Mouse (Mus musculus): ENCODE measurements around the gene Sar1a. TPM values are rescaled to one million over a fixed set of nuclear protein-coding genes. Genes with fewer than 3 reads are reported as not detected.

Gene Sar1a
- polyA plus RNA-seq, 1 experiment from 2014 or later, result 66.6 TPM

GRCm38 (mm10) chr10:61654691-61655090 is 25.4 kb upstream of the Sar1a start:
- Histone ChIP-seq H3K9me3 (replicated peaks; ENCODE audit: control insufficient read depth, low read length) (no peaks in the 10 kb centered on the region), H3K9ac (ENCODE audit: low read depth, low read length) (no peak overlapping the region), H3K27ac (ENCODE audit: low read length) (no peak overlapping the region), H3K4me2 (ENCODE audit: low read depth, low read length) (no peak overlapping the region), H3K27me3 (ENCODE audit: control insufficient read depth, insufficient read depth, low read depth, low read length) (no peaks in the 10 kb centered on the region), H3K4me3 (ENCODE audit: low read depth, low read length) (no peak overlapping the region), H3K4me1 (ENCODE audit: control insufficient read depth, low read depth, low read length) (peaks cover 4% of the 10 kb centered on the region), H3K36me3 (ENCODE audit: control insufficient read depth, insufficient read depth) (no peaks in the 10 kb centered on the region)
- no peak for ATAC-seq (ENCODE audit: low read depth)
- WGBS (ENCODE audit: insufficient replicate concordance), result 73% methylated on average over 7 of the region's 7 CpGs

- no peak overlapping the region for H3K4me2 ChIP-seq (ENCODE audit: low read depth, low read length)
- H3K27ac ChIP-seq (ENCODE audit: low read length), result no peak overlapping the region
- no peaks in the 10 kb centered on the region for H3K27me3 ChIP-seq (ENCODE audit: control insufficient read depth, insufficient read depth, low read depth, low read length)
- no peak overlapping the region for H3K9ac ChIP-seq (ENCODE audit: low read depth, low read length)
- H3K4me3 ChIP-seq (ENCODE audit: low read depth, low read length), result no peak overlapping the region
- no peak for ATAC-seq (ENCODE audit: low read depth)
- no peaks in the 10 kb centered on the region for H3K9me3 ChIP-seq (replicated peaks; ENCODE audit: control insufficient read depth, low read length)
- 71% methylated on average over 3 of the region's 3 CpGs for WGBS (ENCODE audit: insufficient replicate concordance)
- peaks cover 2% of the 10 kb centered on the region; the same call in 1 of the 2 replicates for H3K4me1 ChIP-seq (ENCODE audit: control insufficient read depth, low read depth, low read length)
- H3K36me3 ChIP-seq (ENCODE audit: control insufficient read depth, insufficient read depth), result no peaks in the 10 kb centered on the region
These were observed 24.9 kb upstream of the Sar1a start for GRCm38 (mm10) chr10:61655188-61655587.

GRCm38 (mm10) chr10:61656928-61657882 is 22.9 kb upstream of the Sar1a start:
- no peaks in the 10 kb centered on the region for H3K9me3 ChIP-seq (replicated peaks; ENCODE audit: control insufficient read depth, low read length)
- H3K4me3 ChIP-seq (ENCODE audit: low read depth, low read length), result no peak overlapping the region
- no peak overlapping the region for H3K9ac ChIP-seq (ENCODE audit: low read depth, low read length)
- peak; percentile 35; the same call in 1 of the 2 replicates for ATAC-seq (ENCODE audit: low read depth)
- H3K4me1 ChIP-seq (ENCODE audit: control insufficient read depth, low read depth, low read length), result no peaks in the 10 kb centered on the region; the same call in 1 of the 2 replicates
- no peaks in the 10 kb centered on the region for H3K27me3 ChIP-seq (ENCODE audit: control insufficient read depth, insufficient read depth, low read depth, low read length)
- no peak overlapping the region for H3K4me2 ChIP-seq (ENCODE audit: low read depth, low read length)
- WGBS (ENCODE audit: insufficient replicate concordance), result 75% methylated on average over 18 of the region's 18 CpGs
- H3K27ac ChIP-seq (ENCODE audit: low read length), result peak overlapping the region; percentile 21; the same call in 1 of the 2 replicates
- no peaks in the 10 kb centered on the region for H3K36me3 ChIP-seq (ENCODE audit: control insufficient read depth, insufficient read depth)

GRCm38 (mm10) chr10:61657985-61658384 is 22.1 kb upstream of the Sar1a start:
- Histone ChIP-seq H3K27me3 (ENCODE audit: control insufficient read depth, insufficient read depth, low read depth, low read length) (no peaks in the 10 kb centered on the region), H3K9me3 (replicated peaks; ENCODE audit: control insufficient read depth, low read length) (no peaks in the 10 kb centered on the region), H3K36me3 (ENCODE audit: control insufficient read depth, insufficient read depth) (no peaks in the 10 kb centered on the region), H3K4me3 (ENCODE audit: low read depth, low read length) (no peak overlapping the region), H3K4me2 (ENCODE audit: low read depth, low read length) (no peak overlapping the region), H3K27ac (ENCODE audit: low read length) (no peak overlapping the region), H3K4me1 (ENCODE audit: control insufficient read depth, low read depth, low read length) (no peaks in the 10 kb centered on the region; the same call in 1 of the 2 replicates), H3K9ac (ENCODE audit: low read depth, low read length) (no peak overlapping the region)
- ATAC-seq (ENCODE audit: low read depth), result no peak
- 19% methylated on average over 4 of the region's 4 CpGs for WGBS (ENCODE audit: insufficient replicate concordance)

- 79% methylated on average over 8 of the region's 8 CpGs for WGBS (ENCODE audit: insufficient replicate concordance)
- no peak overlapping the region for H3K9ac ChIP-seq (ENCODE audit: low read depth, low read length)
These were observed 18.2 kb upstream of the Sar1a start for GRCm38 (mm10) chr10:61661887-61662286.

GRCm38 (mm10) chr10:61662391-61662988 is 17.6 kb upstream of the Sar1a start:
- H3K9ac ChIP-seq (ENCODE audit: low read depth, low read length), result no peak overlapping the region
- H3K9me3 ChIP-seq (replicated peaks; ENCODE audit: control insufficient read depth, low read length), result no peaks in the 10 kb centered on the region
- no peaks in the 10 kb centered on the region for H3K4me1 ChIP-seq (ENCODE audit: control insufficient read depth, low read depth, low read length)
- peaks cover 5% of the 10 kb centered on the region; the same call in 1 of the 2 replicates for H3K36me3 ChIP-seq (ENCODE audit: control insufficient read depth, insufficient read depth)
- no peak overlapping the region for H3K27ac ChIP-seq (ENCODE audit: low read length)
- 75% methylated on average over 10 of the region's 10 CpGs for WGBS (ENCODE audit: insufficient replicate concordance)
- no peak overlapping the region for H3K4me2 ChIP-seq (ENCODE audit: low read depth, low read length)
- H3K4me3 ChIP-seq (ENCODE audit: low read depth, low read length), result no peak overlapping the region
- ATAC-seq (ENCODE audit: low read depth), result no peak
- no peaks in the 10 kb centered on the region for H3K27me3 ChIP-seq (ENCODE audit: control insufficient read depth, insufficient read depth, low read depth, low read length)

More at GRCm38 (mm10) chr10:61661887-61662286, 18.2 kb upstream of the Sar1a start:
- Histone ChIP-seq H3K27me3 (ENCODE audit: control insufficient read depth, insufficient read depth, low read depth, low read length) (no peaks in the 10 kb centered on the region), H3K4me2 (ENCODE audit: low read depth, low read length) (no peak overlapping the region), H3K4me3 (ENCODE audit: low read depth, low read length) (no peak overlapping the region), H3K36me3 (ENCODE audit: control insufficient read depth, insufficient read depth) (peaks cover 5% of the 10 kb centered on the region; the same call in 1 of the 2 replicates), H3K9me3 (replicated peaks; ENCODE audit: control insufficient read depth, low read length) (no peaks in the 10 kb centered on the region), H3K4me1 (ENCODE audit: control insufficient read depth, low read depth, low read length) (no peaks in the 10 kb centered on the region), H3K27ac (ENCODE audit: low read length) (no peak overlapping the region)
- no peak for ATAC-seq (ENCODE audit: low read depth)

GRCm38 (mm10) chr10:61665111-61665510 is 15.0 kb upstream of the Sar1a start:
- ATAC-seq (ENCODE audit: low read depth), result no peak
- H3K4me3 ChIP-seq (ENCODE audit: low read depth, low read length), result no peak overlapping the region
- 79% methylated on average over 10 of the region's 10 CpGs for WGBS (ENCODE audit: insufficient replicate concordance)
- H3K9ac ChIP-seq (ENCODE audit: low read depth, low read length), result no peak overlapping the region
- no peak overlapping the region for H3K4me2 ChIP-seq (ENCODE audit: low read depth, low read length)
- H3K27me3 ChIP-seq (ENCODE audit: control insufficient read depth, insufficient read depth, low read depth, low read length), result no peaks in the 10 kb centered on the region
- no peaks in the 10 kb centered on the region for H3K9me3 ChIP-seq (replicated peaks; ENCODE audit: control insufficient read depth, low read length)
- H3K4me1 ChIP-seq (ENCODE audit: control insufficient read depth, low read depth, low read length), result peaks cover 4% of the 10 kb centered on the region
- H3K27ac ChIP-seq (ENCODE audit: low read length), result no peak overlapping the region
- H3K36me3 ChIP-seq (ENCODE audit: control insufficient read depth, insufficient read depth), result peaks cover 12% of the 10 kb centered on the region

- Histone ChIP-seq H3K4me1 (ENCODE audit: control insufficient read depth, low read depth, low read length) (peaks cover 7% of the 10 kb centered on the region), H3K4me3 (ENCODE audit: low read depth, low read length) (no peak overlapping the region), H3K9me3 (replicated peaks; ENCODE audit: control insufficient read depth, low read length) (no peaks in the 10 kb centered on the region), H3K4me2 (ENCODE audit: low read depth, low read length) (no peak overlapping the region), H3K9ac (ENCODE audit: low read depth, low read length) (no peak overlapping the region), H3K27me3 (ENCODE audit: control insufficient read depth, insufficient read depth, low read depth, low read length) (no peaks in the 10 kb centered on the region), H3K27ac (ENCODE audit: low read length) (no peak overlapping the region), H3K36me3 (ENCODE audit: control insufficient read depth, insufficient read depth) (peaks cover 16% of the 10 kb centered on the region)
- 60% methylated on average over 3 of the region's 3 CpGs for WGBS (ENCODE audit: insufficient replicate concordance)
- no peak for ATAC-seq (ENCODE audit: low read depth)
These were observed 14.4 kb upstream of the Sar1a start for GRCm38 (mm10) chr10:61665651-61666050.

- Histone ChIP-seq H3K9ac (ENCODE audit: low read depth, low read length) (no peak overlapping the region), H3K4me2 (ENCODE audit: low read depth, low read length) (no peak overlapping the region), H3K36me3 (ENCODE audit: control insufficient read depth, insufficient read depth) (peaks cover 26% of the 10 kb centered on the region), H3K4me3 (ENCODE audit: low read depth, low read length) (no peak overlapping the region), H3K27me3 (ENCODE audit: control insufficient read depth, insufficient read depth, low read depth, low read length) (no peaks in the 10 kb centered on the region), H3K4me1 (ENCODE audit: control insufficient read depth, low read depth, low read length) (peaks cover 7% of the 10 kb centered on the region), H3K27ac (ENCODE audit: low read length) (no peak overlapping the region), H3K9me3 (replicated peaks; ENCODE audit: control insufficient read depth, low read length) (no peaks in the 10 kb centered on the region)
- ATAC-seq (ENCODE audit: low read depth), result no peak
- WGBS (ENCODE audit: insufficient replicate concordance), result 85% methylated on average over 7 of the region's 7 CpGs
These were observed 10.8 kb upstream of the Sar1a start for GRCm38 (mm10) chr10:61669289-61669688.
